Mouse (Mus musculus): ENCODE data around the gene Qpctl. TPM values are rescaled to one million over a fixed set of nuclear protein-coding genes. Genes with fewer than 3 reads are reported as not detected.

The Qpctl gene
- total and polyA plus RNA-seq, 3 experiments = 3.1 to 6.5 TPM; not detected in 1

DNA sequence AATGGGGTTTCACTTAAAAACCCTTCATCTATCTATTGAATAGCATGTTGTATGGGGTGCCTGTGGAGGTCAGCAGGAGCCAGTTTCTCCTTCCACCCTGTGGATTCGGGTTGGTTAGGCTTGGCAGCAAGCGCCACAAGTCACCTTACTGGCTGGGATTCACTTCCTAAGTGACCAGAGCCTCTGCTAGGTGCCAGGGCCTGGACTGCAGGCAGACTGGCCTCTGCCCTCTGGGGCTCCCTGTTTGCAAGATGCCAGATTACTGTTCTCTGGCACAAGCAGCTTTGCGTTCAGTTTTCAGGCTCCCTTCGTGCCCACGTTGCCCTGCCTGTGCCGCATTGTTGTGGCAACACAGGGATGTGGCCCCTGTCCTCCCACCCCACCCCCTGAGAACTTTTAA lies 24.4 kb downstream of the Qpctl start:
- peaks cover 2 to 4% of the 10 kb centered on the region in 2 experiments; a peak in 2 of 4 replicates for H3K4me1 ChIP-seq (ENCODE audit: control insufficient read depth in 1 of 2, insufficient read depth in 2 of 2, low read length in 2 of 2)
- no peak overlapping the region for H3K4me3 ChIP-seq (ENCODE audit: control insufficient read depth in 1 of 2, insufficient read depth in 1 of 2, low read depth in 2 of 2, low read length in 2 of 2)
- TF ChIP-seq POLR2AphosphoS2 (IDR thresholded peaks at IDR 0.05; ENCODE audit: low read length) (no peak), MYB (IDR thresholded peaks at IDR 0.05; ENCODE audit: low read depth, low read length) (no peak), ZMIZ1 (IDR thresholded peaks at IDR 0.05; ENCODE audit: low read depth, low read length) (no peak), ETS1 (IDR thresholded peaks at IDR 0.05; ENCODE audit: low read depth, low read length) (no peak), CHD1 (IDR thresholded peaks at IDR 0.05; ENCODE audit: low read depth, low read length) (no peak), NELFE (IDR thresholded peaks at IDR 0.05; ENCODE audit: low read depth, low read length) (no peak), CTCF (IDR thresholded peaks at IDR 0.05 in 2 of 3, conservative IDR thresholded peaks at IDR 0.05 in 1 of 3; ENCODE audit: control insufficient read depth in 1 of 3, insufficient read depth in 1 of 3, low read depth in 2 of 3, low read length in 3 of 3, poor library complexity in 1 of 3, severe bottlenecking in 1 of 3) (no peak), ZC3H11A (IDR thresholded peaks at IDR 0.05; ENCODE audit: low read depth, low read length) (no peak), MAX (IDR thresholded peaks at IDR 0.05; ENCODE audit: low read length) (no peak), CHD2 (IDR thresholded peaks at IDR 0.05; ENCODE audit: low read length) (no peak), JUND (IDR thresholded peaks at IDR 0.05; ENCODE audit: low read depth, low read length) (no peak), BHLHE40 (IDR thresholded peaks at IDR 0.05; ENCODE audit: borderline replicate concordance, low read depth, low read length) (no peak), POLR2AphosphoS5 (IDR thresholded peaks at IDR 0.05; ENCODE audit: borderline replicate concordance, low read depth, low read length) (no peak), MAZ (IDR thresholded peaks at IDR 0.05; ENCODE audit: low read depth, low read length) (no peak), RCOR1 (IDR thresholded peaks at IDR 0.05; ENCODE audit: low read depth, low read length) (no peak), GATA1 (IDR thresholded peaks at IDR 0.05; ENCODE audit: low read depth, low read length) (no peak), SMC3 (IDR thresholded peaks at IDR 0.05; ENCODE audit: low read depth, low read length) (no peak), RAD21 (IDR thresholded peaks at IDR 0.05; ENCODE audit: low read depth, low read length) (no peak)
- no peak overlapping the region for H3K27ac ChIP-seq (ENCODE audit: control insufficient read depth, low read depth, low read length)
- peaks cover 15% of the 10 kb centered on the region for H3K79me2 ChIP-seq (ENCODE audit: control insufficient read depth, insufficient read depth, low read length, poor library complexity)
- H3K27me3 ChIP-seq (ENCODE audit: control insufficient read depth in 1 of 2, insufficient read depth in 2 of 2, low read length in 2 of 2) = no peaks in the 10 kb centered on the region
- H3K9me3 ChIP-seq (replicated peaks; ENCODE audit: insufficient read depth, low read length) = no peaks in the 10 kb centered on the region
- H3K36me3 ChIP-seq (ENCODE audit: control insufficient read depth in 1 of 2, insufficient read depth in 2 of 2, low read length in 2 of 2) = peaks cover 0 to 7% of the 10 kb centered on the region in 2 experiments; a peak in 2 of 4 replicates
- H3K9ac ChIP-seq (ENCODE audit: control insufficient read depth, low read depth, low read length, poor library complexity, severe bottlenecking) = no peak overlapping the region
- no peak for DNase-seq (ENCODE audit: low read depth, low spot score)

DNA sequence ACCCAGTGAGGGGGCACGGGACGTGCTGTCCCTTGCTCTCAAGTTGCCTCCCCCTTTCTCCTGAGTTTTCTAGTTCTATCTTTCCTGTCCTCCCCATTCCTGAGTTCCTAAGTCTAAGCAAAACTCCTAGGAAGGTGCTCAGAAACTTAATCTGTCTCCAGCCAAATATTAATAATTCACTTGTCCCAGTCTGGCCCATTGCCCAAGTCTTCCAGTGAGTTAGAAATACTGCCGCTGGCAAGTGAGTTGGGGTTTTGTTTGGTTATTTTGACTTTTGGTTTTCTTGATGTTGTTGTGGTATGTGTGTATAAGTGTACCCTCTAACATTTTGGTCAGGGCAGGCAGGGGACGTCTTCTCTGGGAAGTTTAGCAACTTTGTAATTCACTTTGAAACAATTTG lies 27.4 kb downstream of the Qpctl start:
- no peaks in the 10 kb centered on the region for H3K9me3 ChIP-seq (replicated peaks; ENCODE audit: insufficient read depth, low read length)
- no peak overlapping the region for H3K27ac ChIP-seq (ENCODE audit: control insufficient read depth, low read depth, low read length)
- no peak overlapping the region for H3K9ac ChIP-seq (ENCODE audit: control insufficient read depth, low read depth, low read length, poor library complexity, severe bottlenecking)
- DNase-seq (ENCODE audit: low read depth, low spot score) = no peak
- no peak overlapping the region for H3K4me3 ChIP-seq (ENCODE audit: control insufficient read depth in 1 of 2, insufficient read depth in 1 of 2, low read depth in 2 of 2, low read length in 2 of 2)
- H3K36me3 ChIP-seq (ENCODE audit: control insufficient read depth in 1 of 2, insufficient read depth in 2 of 2, low read length in 2 of 2) = peaks cover 0 to 11% of the 10 kb centered on the region in 2 experiments; a peak in 2 of 4 replicates
- TF ChIP-seq KAT2A (conservative IDR thresholded peaks at IDR 0.05; ENCODE audit: low read depth, low read length) (no peak), ZC3H11A (IDR thresholded peaks at IDR 0.05; ENCODE audit: low read depth, low read length) (no peak), POLR2AphosphoS5 (IDR thresholded peaks at IDR 0.05; ENCODE audit: borderline replicate concordance, low read depth, low read length) (no peak)
- peaks cover 16% of the 10 kb centered on the region for H3K79me2 ChIP-seq (ENCODE audit: control insufficient read depth, insufficient read depth, low read length, poor library complexity)
- no peaks in the 10 kb centered on the region for H3K27me3 ChIP-seq (ENCODE audit: control insufficient read depth in 1 of 2, insufficient read depth in 2 of 2, low read length in 2 of 2)
- peaks cover 2 to 9% of the 10 kb centered on the region in 2 experiments; a peak in 3 of 4 replicates for H3K4me1 ChIP-seq (ENCODE audit: control insufficient read depth in 1 of 2, insufficient read depth in 2 of 2, low read length in 2 of 2)
